Mouse (Mus musculus) brain, embryonic 14.5 days (tissue): ENCODE data around the gene Aak1.

Experiments
- CTCF ChIP-seq: fragments of 200-500 bp; IDR thresholded peaks from 2 replicates; pipeline ENCODE4 v1.5.1; 2012; ENCODE audit warnings: inconsistent platforms, mild to moderate bottlenecking, moderate library complexity, borderline replicate concordance; ENCODE audit not compliant: insufficient read depth, insufficient read length; ENCODE audit errors: extremely low read depth
- POLR2A ChIP-seq: fragments of 200-500 bp; IDR thresholded peaks from 2 replicates; pipeline ENCODE4 v1.6.1; 2012; ENCODE audit warnings: mild to moderate bottlenecking, inconsistent platforms, borderline replicate concordance; ENCODE audit not compliant: poor library complexity, insufficient read depth, insufficient read length, severe bottlenecking; ENCODE audit errors: extremely low read depth

- TF ChIP-seq CTCF (no peak), POLR2A (no peak)
These were observed 188.7 kb downstream of the Aak1 start for GRCm38 (mm10) chr6:87037826-87038620.
